Mouse (Mus musculus) C2C12 (cell line): Measurements from ENCODE around the gene Olfr963. TPM values are rescaled to one million over a fixed set of nuclear protein-coding genes. Genes with fewer than 3 reads are reported as not detected.

ENCODE experiments used
- H3K27me3 ChIP-seq: one replicate; pipeline ENCODE4 v1.6.1; 2011; ENCODE audit not compliant: control insufficient read depth, insufficient read depth, insufficient read length
- H3K36me3 ChIP-seq: one replicate; pipeline ENCODE4 v1.6.1; 2011; ENCODE audit not compliant: control insufficient read depth, insufficient read depth
- H3K4me3 ChIP-seq: one replicate; pipeline ENCODE4 v1.5.1; 2011; ENCODE audit warnings: mild to moderate bottlenecking, control low read depth; ENCODE audit not compliant: poor library complexity, insufficient read depth, severe bottlenecking
- H3K79me2 ChIP-seq: one replicate; pipeline ENCODE4 v1.6.1; 2011; ENCODE audit not compliant: control insufficient read depth, insufficient read depth
- H3K79me3 ChIP-seq: one replicate; pipeline ENCODE4 v1.6.1; 2011; ENCODE audit warnings: low read depth, control low read depth
- H3ac ChIP-seq: one replicate; pipeline ENCODE3; 2011; ENCODE audit warnings: low read depth; ENCODE audit not compliant: control insufficient read depth, insufficient read length
- CEBPB ChIP-seq: IDR thresholded peaks from one replicate; pipeline ENCODE4 v1.6.1; 2011; ENCODE audit warnings: low read depth, mild to moderate bottlenecking, control low read depth, moderate library complexity
- CTCF ChIP-seq: IDR thresholded peaks from one replicate; pipeline ENCODE4 v1.5.1; 2011; ENCODE audit not compliant: control insufficient read depth, insufficient read depth, insufficient read length
- FOSL1 ChIP-seq: IDR thresholded peaks from one replicate; pipeline ENCODE4 v1.8.0; 2011; ENCODE audit warnings: mild to moderate bottlenecking, low read length; ENCODE audit not compliant: poor library complexity, insufficient read depth, severe bottlenecking
- MAX ChIP-seq: IDR thresholded peaks from one replicate; pipeline ENCODE4 v1.6.1; 2011; ENCODE audit warnings: mild to moderate bottlenecking, control low read depth
- MYOD1 ChIP-seq: IDR thresholded peaks from one replicate; pipeline ENCODE4 v1.6.1; 2011; ENCODE audit warnings: low read depth; ENCODE audit not compliant: control insufficient read depth, insufficient read length
- MYOG ChIP-seq: IDR thresholded peaks from one replicate; pipeline ENCODE4 v1.6.1; 2011; ENCODE audit not compliant: control insufficient read depth, insufficient read length; ENCODE audit errors: extremely low read depth
- USF1 ChIP-seq: IDR thresholded peaks from one replicate; pipeline ENCODE4 v1.6.1; 2011; ENCODE audit warnings: low read depth, mild to moderate bottlenecking, control low read depth, moderate library complexity
- long read RNA-seq, 2 experiments: library from polyadenylated mRNA; unstranded; transcript quantifications; one replicate each; pipeline ENCODE4 v2.0.0; 2019 to 2020
- polyA plus RNA-seq: library from polyadenylated mRNA; unstranded; fragments of >200 nt; fragmentation: generic; extraction: Trizol; gene quantifications from one replicate; pipeline ENCODE4 v1.2.1, GENCODE M21; 2012; ENCODE audit warnings: missing spikeins

Olfr963 gene
- not detected for polyA plus RNA-seq
- long read RNA-seq, experiment 1, result 0 reads
- long read RNA-seq, experiment 2, result 0 reads

DNA sequence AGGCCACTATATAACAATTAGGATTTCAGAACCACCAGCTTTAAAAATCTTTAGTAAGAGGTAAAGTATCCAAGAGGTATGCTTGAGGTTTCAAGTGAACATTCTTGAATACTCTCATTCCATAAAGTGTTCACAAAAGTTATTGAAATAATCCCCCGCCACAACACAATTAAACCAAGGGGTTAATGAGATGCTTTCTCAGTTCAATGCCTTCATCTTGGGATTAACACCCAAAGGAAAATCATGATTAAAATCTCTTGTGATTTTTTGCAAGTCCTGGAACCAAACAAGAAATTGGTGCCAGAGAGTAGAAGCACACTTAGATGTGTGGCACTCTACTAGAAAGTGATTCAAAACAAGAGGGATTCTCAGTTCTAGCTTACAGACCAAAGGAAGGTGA is at the start of gene Olfr963:
Olfr963 (plus strand) TSS at position 301 of the 400 bp plus-strand sequence.
- TF ChIP-seq MYOG (no peak), MYOD1 (no peak), CTCF (no peak), FOSL1 (no peak), USF1 (no peak), MAX (no peak)
- Histone ChIP-seq H3K79me3 (no peaks in the 10 kb centered on the region), H3K36me3 (no peaks in the 10 kb centered on the region), H3K27me3 (no peaks in the 10 kb centered on the region), H3K4me3 (no peak within 1 kb of the TSS), H3ac (no peak within 1 kb of the TSS), H3K79me2 (no peaks in the 10 kb centered on the region)

GRCm38 (mm10) chr9:39621073-39621472 is 45.9 kb upstream of the Olfr963 start, which contains the start of gene Olfr960:
Gene Olfr960, plus strand, starts transcription at chr9:39621373.
- no peaks in the 10 kb centered on the region for H3K36me3 ChIP-seq
- TF ChIP-seq FOSL1 (no peak), CEBPB (no peak), CTCF (no peak), MYOD1 (no peak), MAX (no peak), MYOG (no peak), USF1 (no peak)
- H3K79me3 ChIP-seq, result no peaks in the 10 kb centered on the region
- no peak within 1 kb of the TSS for H3ac ChIP-seq
- H3K79me2 ChIP-seq, result no peaks in the 10 kb centered on the region
- H3K27me3 ChIP-seq, result no peaks in the 10 kb centered on the region
- H3K4me3 ChIP-seq, result no peak within 1 kb of the TSS

DNA sequence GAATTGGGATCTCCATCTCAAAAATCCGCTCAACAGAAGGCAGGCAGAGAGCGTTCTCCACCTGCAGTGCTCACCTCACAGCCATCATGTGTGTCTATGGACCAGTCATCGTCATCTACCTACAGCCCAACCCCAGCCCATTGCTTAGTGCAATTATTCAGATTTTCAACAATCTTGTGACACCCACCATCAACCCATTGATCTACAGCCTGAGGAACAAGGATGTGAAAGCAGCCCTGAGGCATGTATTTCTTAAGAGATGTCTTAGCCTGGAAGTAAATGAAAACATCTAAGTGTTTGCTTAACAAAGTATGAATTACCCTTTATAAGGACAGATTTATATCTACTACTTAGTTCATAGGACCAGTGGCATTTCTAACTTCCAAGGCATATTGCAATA is 43.2 kb upstream of the Olfr963 start:
- Histone ChIP-seq H3K79me3 (no peaks in the 10 kb centered on the region), H3ac (no peak overlapping the region), H3K27me3 (no peaks in the 10 kb centered on the region), H3K79me2 (no peaks in the 10 kb centered on the region), H3K36me3 (no peaks in the 10 kb centered on the region), H3K4me3 (no peak overlapping the region)
- TF ChIP-seq MAX (no peak), CTCF (no peak), MYOG (no peak)

GRCm38 (mm10) chr9:39624711-39625110 is 42.3 kb upstream of the Olfr963 start:
- TF ChIP-seq FOSL1, result no peak
- no peak for TF ChIP-seq USF1
- TF ChIP-seq MYOG, result no peak
- TF ChIP-seq MYOD1, result no peak
- TF ChIP-seq CTCF, result no peak
- TF ChIP-seq MAX, result no peak
- TF ChIP-seq CEBPB, result no peak
- Histone ChIP-seq H3K36me3 (no peaks in the 10 kb centered on the region), H3K79me3 (no peaks in the 10 kb centered on the region), H3K27me3 (no peaks in the 10 kb centered on the region), H3ac (no peak overlapping the region), H3K4me3 (no peak overlapping the region), H3K79me2 (no peaks in the 10 kb centered on the region)

GRCm38 (mm10) chr9:39629069-39629468 is 37.9 kb upstream of the Olfr963 start:
- no peak overlapping the region for H3ac ChIP-seq
- H3K36me3 ChIP-seq, result no peaks in the 10 kb centered on the region
- H3K79me2 ChIP-seq, result no peaks in the 10 kb centered on the region
- H3K4me3 ChIP-seq, result no peak overlapping the region
- H3K27me3 ChIP-seq, result no peaks in the 10 kb centered on the region
- no peaks in the 10 kb centered on the region for H3K79me3 ChIP-seq
- TF ChIP-seq CEBPB (no peak), MAX (no peak), MYOD1 (no peak), USF1 (no peak), CTCF (no peak), FOSL1 (no peak), MYOG (no peak)

DNA sequence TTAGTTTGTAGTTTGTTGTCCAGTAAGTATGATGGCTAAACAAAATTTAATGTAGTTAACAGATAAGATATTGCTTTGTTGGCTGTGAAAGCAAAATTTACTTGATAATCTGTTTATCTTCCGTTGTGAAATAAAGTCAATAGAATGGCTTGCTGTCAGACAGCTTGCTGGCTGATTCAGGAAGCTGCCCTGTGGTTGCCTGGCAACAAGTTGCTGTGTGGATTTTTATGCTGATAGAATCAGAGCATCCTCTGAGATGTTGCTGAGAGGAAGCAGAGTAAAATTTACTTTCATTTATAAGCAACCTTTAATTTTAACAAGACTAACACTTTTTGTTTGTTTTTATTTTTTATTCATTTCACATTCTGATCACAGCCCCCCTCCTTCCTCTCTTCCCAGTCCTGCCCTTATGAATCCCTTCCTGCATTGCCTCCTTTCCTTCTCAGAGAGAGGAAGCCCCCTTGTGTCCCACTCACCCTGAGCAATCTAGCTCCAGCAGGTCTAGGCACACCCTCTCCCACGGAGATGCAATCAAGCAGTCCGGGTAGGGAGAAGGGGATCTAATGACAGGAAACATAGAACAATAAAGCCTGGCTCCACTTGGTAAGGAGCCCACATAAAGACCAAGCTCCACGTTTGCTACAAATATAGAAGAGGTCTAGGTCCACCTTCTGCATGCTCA is 33.0 kb upstream of the Olfr963 start:
- TF ChIP-seq CTCF, result no peak
- no peak for TF ChIP-seq FOSL1
- TF ChIP-seq MYOG, result no peak
- no peak for TF ChIP-seq CEBPB
- TF ChIP-seq MYOD1, result no peak
- TF ChIP-seq MAX, result no peak
- TF ChIP-seq USF1, result no peak
- Histone ChIP-seq H3K36me3 (no peaks in the 10 kb centered on the region), H3K4me3 (no peak overlapping the region), H3K79me3 (no peaks in the 10 kb centered on the region), H3ac (no peak overlapping the region), H3K27me3 (no peaks in the 10 kb centered on the region), H3K79me2 (no peaks in the 10 kb centered on the region)
